In the genomic region with DNA sequence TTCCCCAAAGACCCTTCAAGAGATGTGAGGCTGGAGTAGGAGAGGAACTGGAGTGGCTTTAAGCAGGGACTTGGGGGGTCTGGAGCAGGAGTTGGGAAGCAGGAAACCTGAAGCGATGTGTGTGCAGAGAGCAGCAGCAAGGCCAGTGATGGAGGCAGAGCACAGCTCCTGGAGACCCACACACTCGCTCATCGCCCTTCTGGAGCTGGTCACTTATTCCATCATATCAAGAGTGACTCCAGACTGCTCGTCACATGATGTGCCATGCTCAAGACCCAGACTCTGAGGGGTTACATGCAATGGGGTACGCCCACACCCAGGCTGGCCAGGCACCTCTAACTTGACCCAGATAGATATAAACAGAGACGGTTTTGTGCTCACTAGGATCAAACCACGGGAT, we compare ENCODE assay signal across 29 mouse cellular contexts. TPM values are rescaled to one million over a fixed set of nuclear protein-coding genes. Genes with fewer than 3 reads are reported as not detected.
"Had no signal": no experiment of that assay in that cellular context is flagged by ENCODE, and none has a peak within 500 bp of the region (broad histone marks: within the 10 kb centered on the region; RNA-seq: fewer than 3 reads in every experiment).

No protein-coding gene starts in this region.

- H3K4me2 ChIP-seq: limb, embryonic 12.5 days; limb, embryonic 15.5 days; liver, embryonic 11.5 days; lung, embryonic 14.5 days had no signal

- H3K27ac ChIP-seq: kidney, postnatal 0 days; layer of hippocampus, adult 2 months; limb, embryonic 12.5 days; limb, embryonic 15.5 days; liver, embryonic 14.5 days; macrophage; stomach, postnatal 0 days had no signal

- H3K27me3 ChIP-seq: limb, embryonic 12.5 days; limb, embryonic 15.5 days had no signal

- DNase-seq: kidney, postnatal 25 days; layer of hippocampus, adult 9-11 months; left cerebral cortex, postnatal 4 days; liver, postnatal 0 days; lung, embryonic 14.5 days; midbrain, embryonic 14.5 days; right cerebral cortex, postnatal 4 days; thymus, adult 2 months; thymus, postnatal 14 days; thymus, postnatal 4 days had no signal

- H3K36me3 ChIP-seq: limb, embryonic 12.5 days; limb, embryonic 15.5 days had no signal

- ATAC-seq: liver, postnatal 0 days; lung, postnatal 0 days had no signal

- H3K9ac ChIP-seq: limb, embryonic 12.5 days; limb, embryonic 15.5 days; liver, embryonic 14.5 days; liver, postnatal 0 days; lung, embryonic 14.5 days had no signal

- H3K9me3 ChIP-seq: limb, embryonic 12.5 days; limb, embryonic 15.5 days had no signal

- H3K4me3 ChIP-seq: layer of hippocampus, adult 2 months; limb, embryonic 12.5 days; limb, embryonic 15.5 days had no signal

RNA-seq across cellular contexts. Expression of gene Cmtm2b, which starts 58.2 kb away (rescaled TPM):
- total RNA-seq: layer of hippocampus, adult 2 months; layer of hippocampus, postnatal 25 days; left cerebral cortex, adult 18-20 months; left cerebral cortex, postnatal 10 days; left cerebral cortex, postnatal 4 days; megakaryocyte, adult 5-6 weeks; midbrain, postnatal 0 days had no signal
- polyA plus RNA-seq: kidney, embryonic 14.5 days; kidney, postnatal 0 days; large intestine, adult 2 months; limb, embryonic 12.5 days; limb, embryonic 15.5 days; liver, embryonic 11.5 days; liver, embryonic 14.5 days; liver, postnatal 0 days; lung, embryonic 14.5 days; lung, postnatal 0 days; macrophage; midbrain, embryonic 14.5 days; midbrain, postnatal 0 days; neural tube, embryonic 11.5 days; neural tube, embryonic 14.5 days; stomach, embryonic 14.5 days; stomach, postnatal 0 days; thymus, adult 2 months had no signal

RNA-seq across cellular contexts. Expression of gene Gm11020, which starts 58.9 kb away (rescaled TPM):
- total RNA-seq: layer of hippocampus, adult 2 months; layer of hippocampus, postnatal 25 days; left cerebral cortex, adult 18-20 months; left cerebral cortex, postnatal 10 days; left cerebral cortex, postnatal 4 days; megakaryocyte, adult 5-6 weeks; midbrain, postnatal 0 days had no signal
- polyA plus RNA-seq: kidney, embryonic 14.5 days; kidney, postnatal 0 days; large intestine, adult 2 months; limb, embryonic 12.5 days; limb, embryonic 15.5 days; liver, embryonic 11.5 days; liver, embryonic 14.5 days; liver, postnatal 0 days; lung, embryonic 14.5 days; lung, postnatal 0 days; macrophage; midbrain, embryonic 14.5 days; midbrain, postnatal 0 days; neural tube, embryonic 11.5 days; neural tube, embryonic 14.5 days; stomach, embryonic 14.5 days; stomach, postnatal 0 days; thymus, adult 2 months had no signal
